Mouse (Mus musculus) lung, postnatal 14 days (tissue): ENCODE results near the gene Glis2.
A peak's percentile ranks its signal among the peaks of the same experiment; 100 is the strongest.
"Not testable (repeated sequence)": the region's sequence is repeated elsewhere in the genome, so short reads cannot be mapped to it uniquely, and the experiment has no call there.

Source experiments
- DNase-seq: peaks from one replicate; pipeline ENCODE4 v3.0.0; 2021

Gene Glis2

GRCm38 (mm10) chr16:4593971-4594813 lies at the start of gene Glis2:
Gene Glis2, plus strand, starts transcription at chr16:4594713.
- peak; percentile 72 for DNase-seq

GRCm38 (mm10) chr16:4544845-4545244 lies 49.7 kb upstream of the Glis2 start:
- no peak for DNase-seq

DNA sequence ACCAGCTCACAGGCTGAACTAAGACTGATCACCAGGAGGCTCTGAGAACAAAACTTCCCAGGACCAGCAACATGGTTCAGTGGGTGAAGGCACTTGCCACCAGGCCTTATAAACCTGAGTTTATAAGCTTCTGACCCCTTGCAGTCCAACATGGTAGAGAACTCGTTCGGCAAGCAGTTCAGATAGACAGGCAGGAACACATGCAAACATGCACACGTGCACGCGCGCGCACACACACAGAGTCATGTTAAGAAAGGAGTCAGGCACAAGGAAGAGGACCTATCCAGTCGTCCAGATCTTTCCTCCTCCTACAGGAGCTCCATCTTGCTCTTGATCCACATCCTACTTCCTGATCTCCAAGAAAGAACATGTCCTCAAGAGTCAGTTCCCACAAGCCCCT lies 47.7 kb upstream of the Glis2 start:
- no peak for DNase-seq

- DNase-seq: no peak
Measured at GRCm38 (mm10) chr16:4547611-4548010, 46.9 kb upstream of the Glis2 start.

GRCm38 (mm10) chr16:4548953-4549688 lies 45.4 kb upstream of the Glis2 start:
- no peak for DNase-seq

DNA sequence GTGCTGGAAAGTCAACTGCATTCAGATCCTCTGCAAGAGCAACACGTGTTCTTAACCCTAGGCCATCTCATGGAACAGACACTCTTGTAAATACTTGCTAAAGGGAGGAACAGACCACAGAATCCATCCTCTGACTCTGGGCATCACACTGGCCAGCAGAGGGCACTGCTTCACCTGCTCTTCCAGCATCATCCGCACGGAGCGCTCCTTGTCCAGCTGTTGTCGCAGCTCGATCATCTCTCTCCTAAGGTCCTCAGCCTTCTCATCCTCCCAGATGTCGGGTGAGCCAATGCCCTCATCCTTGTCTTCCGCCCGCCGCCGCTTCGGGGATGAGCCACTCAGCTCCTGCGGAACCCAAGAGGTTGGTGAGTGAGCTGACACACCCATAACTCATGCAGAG lies 43.5 kb upstream of the Glis2 start:
- peak; percentile 78 for DNase-seq

DNA sequence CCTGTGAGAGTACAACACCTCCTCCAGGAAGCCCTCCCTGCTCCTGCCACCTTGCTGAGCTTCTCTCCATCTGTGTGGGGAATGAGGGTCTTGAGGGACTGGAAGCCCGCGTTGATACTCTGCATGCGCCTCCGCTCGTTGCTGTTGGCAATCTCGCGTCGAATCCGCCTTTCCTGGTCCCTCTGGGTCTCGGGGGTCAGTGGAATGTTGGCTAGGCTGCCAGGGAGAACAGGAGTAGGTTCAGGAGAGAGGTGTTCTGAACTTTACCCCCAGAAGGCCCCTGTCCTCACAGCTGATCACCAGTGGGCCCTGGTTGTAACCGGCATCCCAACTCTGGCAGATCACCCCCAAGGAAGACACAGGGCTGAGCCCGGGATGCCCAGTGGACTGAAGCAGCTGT lies 42.6 kb upstream of the Glis2 start:
- DNase-seq: no peak

- DNase-seq: no peak
Measured at GRCm38 (mm10) chr16:4552829-4553550, 41.5 kb upstream of the Glis2 start.

DNA sequence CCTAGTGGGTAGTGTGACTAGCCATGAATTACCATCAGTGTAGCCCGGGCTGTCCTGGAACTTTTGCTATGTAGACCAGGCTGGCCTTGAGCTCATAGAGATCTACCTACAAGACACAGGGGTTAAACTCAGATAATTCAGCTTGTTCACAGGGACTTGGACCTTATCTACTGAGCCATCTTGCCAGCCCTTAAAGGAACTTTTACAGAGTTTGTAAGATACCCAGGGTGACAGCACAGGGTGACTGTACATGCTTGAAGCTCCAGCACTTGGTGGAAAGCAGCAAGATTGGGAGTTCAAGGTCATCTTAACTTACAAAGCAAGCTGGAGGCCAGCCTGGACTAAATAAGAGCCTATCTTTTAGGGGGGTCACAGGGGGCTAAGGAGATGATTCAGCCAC lies 39.0 kb upstream of the Glis2 start:
- DNase-seq: no peak

GRCm38 (mm10) chr16:4557085-4557484 lies 37.4 kb upstream of the Glis2 start:
- DNase-seq: no peak

GRCm38 (mm10) chr16:4557949-4558348 lies 36.6 kb upstream of the Glis2 start:
- DNase-seq: peak; percentile 54

- peak; percentile 87 for DNase-seq
Measured at GRCm38 (mm10) chr16:4558384-4558979, 36.0 kb upstream of the Glis2 start.

DNA sequence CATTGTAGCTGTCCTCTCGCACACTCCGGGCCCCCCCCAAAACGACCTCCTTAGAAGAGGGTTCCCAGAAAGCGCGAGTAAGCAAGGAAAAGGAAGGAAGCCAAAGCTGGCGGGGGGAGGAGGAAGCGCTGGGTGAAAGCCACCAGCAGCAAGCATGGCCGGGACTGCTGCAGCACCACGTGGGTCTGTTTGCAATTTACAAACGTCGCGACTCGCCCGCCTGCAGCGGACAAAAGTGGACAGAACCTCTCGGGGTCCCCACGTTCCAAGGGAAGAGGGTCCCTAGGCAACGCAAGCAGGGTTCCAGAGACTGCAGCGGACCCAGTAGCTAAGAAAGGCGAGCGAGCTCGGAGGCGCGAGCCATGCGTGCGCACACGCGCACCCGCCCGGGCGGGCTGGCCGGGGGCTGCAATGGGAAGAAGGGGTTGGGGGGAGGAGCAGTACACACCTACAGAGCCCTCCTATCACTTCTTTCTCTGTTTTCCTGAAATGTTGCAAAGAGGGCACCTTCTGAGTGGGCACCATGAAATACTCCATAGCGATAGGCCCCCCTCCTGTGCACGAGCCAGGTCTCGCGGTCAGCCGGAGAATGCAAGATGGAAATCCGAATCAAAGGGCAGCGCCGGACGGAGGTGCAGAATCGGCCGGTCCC lies 35.4 kb upstream of the Glis2 start:
- peak; percentile 64 for DNase-seq

GRCm38 (mm10) chr16:4559715-4560144 lies 34.8 kb upstream of the Glis2 start, which contains the start of gene Tfap4:
Gene Tfap4, minus strand, starts transcription at chr16:4559854.
- peak; percentile 81 for DNase-seq

GRCm38 (mm10) chr16:4560145-4560952 lies 34.2 kb upstream of the Glis2 start:
- DNase-seq: peak; percentile 78

DNA sequence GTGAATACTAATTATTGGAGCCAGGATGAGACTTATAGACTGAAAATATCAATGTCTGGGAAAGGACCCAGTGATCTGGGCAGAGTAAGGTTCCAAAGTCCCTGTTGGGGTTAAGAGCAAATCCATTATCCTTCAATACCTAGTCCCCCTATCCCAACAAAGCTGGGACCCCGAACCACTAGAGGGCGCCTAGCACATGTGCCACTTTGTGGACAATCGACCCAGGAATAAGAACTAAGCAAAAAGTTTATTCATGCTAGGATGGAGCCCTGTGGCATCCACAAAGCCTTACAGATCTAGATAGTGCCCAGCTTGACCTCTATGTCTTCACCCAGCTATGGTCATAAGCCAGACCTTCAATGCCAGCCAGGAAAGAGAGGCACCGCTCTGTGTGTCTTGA lies 26.6 kb upstream of the Glis2 start:
- peak; percentile 95 for DNase-seq

DNA sequence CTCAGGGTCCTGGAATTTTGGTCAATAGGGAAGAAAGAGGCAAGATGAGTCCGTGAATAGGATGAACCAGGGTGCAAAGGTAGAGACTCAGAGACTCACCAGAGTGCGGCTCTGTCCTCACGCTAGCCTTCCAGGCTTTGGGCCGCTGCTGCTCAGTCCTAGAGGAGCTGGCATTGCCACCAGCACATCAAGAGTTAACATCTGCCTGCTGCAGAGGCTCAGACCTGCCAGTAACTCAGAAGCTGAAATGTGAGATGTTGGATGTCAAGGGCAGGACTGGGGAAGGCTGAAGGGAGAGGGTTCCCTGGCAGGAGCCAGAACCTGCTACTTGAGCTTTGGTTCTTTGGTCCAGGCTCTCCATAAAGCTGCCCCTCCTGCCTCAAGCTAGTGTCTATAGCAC lies 23.8 kb upstream of the Glis2 start:
- DNase-seq: no peak

DNA sequence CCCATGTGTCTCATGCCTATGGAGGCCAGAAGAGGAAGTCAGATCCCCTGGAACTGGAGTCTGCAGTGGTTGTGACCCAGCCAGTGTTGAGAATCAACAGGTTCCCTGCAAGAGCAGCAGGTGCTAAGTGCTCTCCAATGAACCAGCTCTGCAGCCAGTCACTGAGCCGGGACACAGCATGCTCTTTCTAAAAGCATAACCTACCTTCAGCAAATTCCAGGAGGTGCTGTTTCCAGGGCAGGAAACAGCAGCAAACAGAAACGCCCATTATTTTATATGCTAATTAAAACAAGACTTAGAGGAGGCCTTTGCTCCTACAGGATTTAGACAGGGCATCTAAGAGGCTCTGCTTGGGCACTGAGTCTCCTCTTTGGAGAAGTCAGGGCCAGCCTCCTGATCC lies 18.5 kb upstream of the Glis2 start:
- no peak for DNase-seq

DNA sequence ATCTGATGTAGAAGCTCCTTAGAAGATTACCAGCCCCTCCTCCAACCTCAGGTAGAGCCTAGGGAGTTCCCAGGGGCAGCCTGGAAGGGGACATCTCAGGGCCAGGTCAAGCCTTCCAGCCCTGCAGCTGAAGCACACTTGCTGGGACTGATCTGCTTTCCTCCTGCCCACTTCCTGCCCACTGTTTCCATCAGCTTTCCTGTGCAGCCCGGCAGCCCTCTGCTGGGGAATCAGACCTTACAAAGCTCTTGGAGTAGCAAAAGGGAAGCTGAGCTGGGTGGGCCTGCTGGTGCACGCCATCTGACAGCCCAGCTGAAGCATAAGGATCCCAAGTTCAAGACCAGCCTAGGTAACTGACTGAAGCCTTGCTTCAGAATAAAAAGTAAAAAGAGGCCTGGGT lies 17.6 kb upstream of the Glis2 start:
- no peak for DNase-seq

- no peak for DNase-seq
Measured at GRCm38 (mm10) chr16:4578630-4579029, 15.9 kb upstream of the Glis2 start.

- DNase-seq: not testable (repeated sequence)
Measured at GRCm38 (mm10) chr16:4581179-4581578, 13.3 kb upstream of the Glis2 start.

DNA sequence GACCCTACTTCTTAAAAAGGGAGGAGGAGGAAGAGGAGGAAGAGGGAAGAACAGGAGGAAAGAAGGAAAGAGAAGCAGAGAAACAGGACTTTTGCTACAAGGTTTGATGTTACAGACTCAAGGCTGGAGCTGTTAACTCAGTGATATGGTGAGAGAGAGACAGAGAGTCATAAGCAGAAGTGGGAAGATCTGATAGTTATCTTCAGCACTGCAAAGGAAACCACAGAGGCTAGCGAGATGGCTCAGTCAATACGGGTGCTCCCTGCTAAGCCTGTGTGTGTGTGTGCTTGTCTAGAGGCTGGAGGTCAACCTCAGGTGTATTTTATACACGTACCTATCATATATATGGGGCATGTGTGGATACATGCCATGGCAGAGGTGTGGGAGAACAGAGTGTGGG lies 10.7 kb upstream of the Glis2 start:
- no peak for DNase-seq
